Mouse (Mus musculus) neural tube, embryonic 15.5 days (tissue): ENCODE results near the gene AL732309.1. TPM values are rescaled to one million over a fixed set of nuclear protein-coding genes. Genes with fewer than 3 reads are reported as not detected.

Source experiments
- ATAC-seq: fragments of 200-750 bp; cut with Nextera tagmentation; 2 replicates; pipeline ENCODE4 v1.8.0; 2017; ENCODE audit warnings: mild to moderate bottlenecking, moderate TSS enrichment, moderate library complexity; ENCODE audit not compliant: low FRiP score
- H3K27ac ChIP-seq: fragments of 300-500 bp; sonication (generic); replicated peaks from 2 replicates; pipeline ENCODE4 v1.5.1; 2015; ENCODE audit warnings: mild to moderate bottlenecking, inconsistent platforms
- H3K27me3 ChIP-seq: fragments of 300-500 bp; sonication (generic); replicated peaks from 2 replicates; pipeline ENCODE4 v1.6.1; 2015; ENCODE audit warnings: inconsistent platforms
- H3K36me3 ChIP-seq: fragments of 300-500 bp; sonication (generic); 2 replicates; pipeline ENCODE4 v1.6.1; 2015; ENCODE audit warnings: inconsistent platforms
- H3K4me1 ChIP-seq: fragments of 300-500 bp; sonication (generic); 2 replicates; pipeline ENCODE4 v1.6.1; 2015; ENCODE audit warnings: inconsistent platforms
- H3K4me2 ChIP-seq: fragments of 300-500 bp; sonication (generic); 2 replicates; pipeline ENCODE4 v1.6.1; 2015; ENCODE audit warnings: inconsistent platforms, mild to moderate bottlenecking, moderate library complexity
- H3K4me3 ChIP-seq: fragments of 300-500 bp; sonication (generic); replicated peaks from 2 replicates; pipeline ENCODE4 v1.5.1; 2015; ENCODE audit warnings: mild to moderate bottlenecking, inconsistent platforms
- H3K9ac ChIP-seq: fragments of 300-500 bp; sonication (generic); replicated peaks from 2 replicates; pipeline ENCODE4 v1.6.1; 2015; ENCODE audit warnings: mild to moderate bottlenecking, inconsistent platforms
- H3K9me3 ChIP-seq: fragments of 300-500 bp; sonication (generic); replicated peaks from 2 replicates; pipeline ENCODE4 v1.6.1; 2016; ENCODE audit warnings: inconsistent platforms
- WGBS: fragments of 180-500 bp; shearing (Covaris S2); methylation state at CpG from one replicate; pipeline ENCODE4 v1.1.7; 2015; ENCODE audit warnings: mixed read lengths; 5-methylcytosine and 5-hydroxymethylcytosine counted together
- polyA plus RNA-seq: library from polyadenylated mRNA; unstranded; fragments of >200 nt; fragmentation: Nextera tagmentation; extraction: Ambion mirVana; gene quantifications from 2 replicates; pipeline ENCODE4 v1.2.1, GENCODE M21; 2015

AL732309.1 gene
- polyA plus RNA-seq, 1 experiment from 2014 or later: 4.6 TPM

DNA sequence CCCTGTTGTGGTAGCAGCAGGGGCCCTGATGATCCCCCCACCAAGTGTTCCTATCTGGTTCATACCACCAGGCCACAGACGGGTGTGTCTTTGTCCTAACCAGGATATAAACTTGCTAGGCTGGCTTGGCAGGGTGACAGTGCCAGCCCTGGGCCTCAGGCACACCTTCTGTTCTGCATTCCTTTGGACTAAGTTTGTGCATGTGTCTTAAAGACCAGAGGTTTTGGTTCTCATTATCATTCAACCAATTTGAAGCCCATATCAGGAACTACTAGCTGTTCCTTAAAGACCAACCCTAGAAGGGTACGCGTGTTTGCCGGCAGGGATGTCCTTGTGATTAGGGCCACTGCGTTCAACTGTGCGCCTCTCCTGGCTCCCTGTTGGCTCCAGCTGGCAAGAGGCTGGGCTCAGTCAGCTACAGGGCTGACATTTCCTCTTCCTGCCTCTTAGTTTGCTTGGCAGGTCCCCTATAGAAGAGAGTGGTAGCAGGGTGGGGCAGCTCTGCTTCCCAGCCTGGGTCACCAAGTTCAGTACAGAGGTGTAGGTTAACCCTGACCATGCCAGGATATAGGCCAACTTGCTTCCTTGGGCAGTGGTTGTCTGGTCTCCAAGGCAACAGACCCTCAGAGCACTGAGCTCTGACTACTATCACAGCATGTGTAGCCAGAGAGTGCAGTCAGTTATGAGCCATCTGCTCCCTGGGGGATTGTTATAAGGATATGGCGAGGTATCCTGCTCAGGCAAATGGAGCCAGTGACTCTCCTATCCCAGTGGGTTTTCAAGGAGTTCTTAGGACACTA, 40.4 kb upstream of the AL732309.1 start:
- 51% methylated on average over 7 of the region's 7 CpGs for WGBS
- peaks cover 42% of the 10 kb centered on the region for H3K27me3 ChIP-seq
- H3K27ac ChIP-seq: 0 out of 2 replicates have a peak overlapping the region, but pooled peaks have one; percentile 4
- H3K9ac ChIP-seq: no peak overlapping the region
- no peaks in the 10 kb centered on the region for H3K9me3 ChIP-seq
- H3K36me3 ChIP-seq: peaks cover 30% of the 10 kb centered on the region
- H3K4me2 ChIP-seq: no peak overlapping the region
- ATAC-seq: no peak
- no peak overlapping the region for H3K4me3 ChIP-seq
- peaks cover 48% of the 10 kb centered on the region for H3K4me1 ChIP-seq

DNA sequence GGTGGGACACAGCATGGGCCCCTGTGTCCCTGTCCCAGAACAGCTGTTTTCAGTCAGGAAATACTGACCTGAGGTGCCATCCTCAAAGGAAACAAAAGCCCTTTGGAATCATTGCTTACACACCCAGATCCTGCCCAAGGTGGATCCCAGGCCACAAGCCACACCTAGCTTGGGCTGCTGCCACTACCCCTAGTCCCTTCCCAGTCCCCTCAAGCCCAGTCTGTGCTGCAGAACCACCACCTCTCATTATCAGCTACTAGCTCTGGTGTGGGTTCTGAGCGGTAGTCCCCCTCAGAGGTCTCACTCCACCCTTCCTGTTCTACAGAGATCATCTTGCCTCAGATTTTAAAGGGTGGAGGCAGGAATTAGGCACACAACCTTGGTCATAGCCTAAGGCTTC, 39.7 kb upstream of the AL732309.1 start:
- Histone ChIP-seq H3K9ac (no peak overlapping the region), H3K4me3 (no peak overlapping the region), H3K36me3 (peaks cover 34% of the 10 kb centered on the region), H3K4me1 (peaks cover 41% of the 10 kb centered on the region), H3K4me2 (no peak overlapping the region), H3K27me3 (peaks cover 35% of the 10 kb centered on the region), H3K27ac (0 out of 2 replicates have a peak overlapping the region, but pooled peaks have one; percentile 4), H3K9me3 (no peaks in the 10 kb centered on the region)
- no peak for ATAC-seq
- WGBS: 92% methylated on average over 1 of the region's 1 CpGs

DNA sequence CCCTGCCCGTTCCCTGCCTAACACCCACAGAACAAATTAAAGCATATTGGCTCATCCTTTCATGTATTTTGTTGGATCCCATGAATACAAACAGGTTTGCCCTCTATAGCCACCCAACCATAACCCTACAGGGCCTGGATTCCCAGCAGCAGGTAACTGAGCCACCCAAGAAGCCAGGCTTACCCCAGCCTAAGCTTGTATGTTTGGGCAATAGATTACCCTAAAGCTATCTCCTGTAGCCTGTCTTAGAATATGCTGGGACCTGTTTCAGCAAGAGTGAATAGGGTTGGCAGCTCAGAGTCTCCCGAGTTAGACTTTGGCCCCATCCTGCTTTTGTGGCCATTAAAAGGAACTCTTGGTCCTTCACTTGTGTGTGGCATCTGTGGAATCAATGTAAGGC, 38.9 kb upstream of the AL732309.1 start:
- H3K4me3 ChIP-seq: no peak overlapping the region
- H3K4me1 ChIP-seq: peaks cover 34% of the 10 kb centered on the region
- H3K27ac ChIP-seq: no peak overlapping the region
- WGBS: 97% methylated on average over 2 of the region's 2 CpGs
- H3K27me3 ChIP-seq: peaks cover 27% of the 10 kb centered on the region
- ATAC-seq: no peak
- H3K4me2 ChIP-seq: no peak overlapping the region
- H3K36me3 ChIP-seq: peaks cover 42% of the 10 kb centered on the region
- H3K9me3 ChIP-seq: no peaks in the 10 kb centered on the region
- no peak overlapping the region for H3K9ac ChIP-seq

DNA sequence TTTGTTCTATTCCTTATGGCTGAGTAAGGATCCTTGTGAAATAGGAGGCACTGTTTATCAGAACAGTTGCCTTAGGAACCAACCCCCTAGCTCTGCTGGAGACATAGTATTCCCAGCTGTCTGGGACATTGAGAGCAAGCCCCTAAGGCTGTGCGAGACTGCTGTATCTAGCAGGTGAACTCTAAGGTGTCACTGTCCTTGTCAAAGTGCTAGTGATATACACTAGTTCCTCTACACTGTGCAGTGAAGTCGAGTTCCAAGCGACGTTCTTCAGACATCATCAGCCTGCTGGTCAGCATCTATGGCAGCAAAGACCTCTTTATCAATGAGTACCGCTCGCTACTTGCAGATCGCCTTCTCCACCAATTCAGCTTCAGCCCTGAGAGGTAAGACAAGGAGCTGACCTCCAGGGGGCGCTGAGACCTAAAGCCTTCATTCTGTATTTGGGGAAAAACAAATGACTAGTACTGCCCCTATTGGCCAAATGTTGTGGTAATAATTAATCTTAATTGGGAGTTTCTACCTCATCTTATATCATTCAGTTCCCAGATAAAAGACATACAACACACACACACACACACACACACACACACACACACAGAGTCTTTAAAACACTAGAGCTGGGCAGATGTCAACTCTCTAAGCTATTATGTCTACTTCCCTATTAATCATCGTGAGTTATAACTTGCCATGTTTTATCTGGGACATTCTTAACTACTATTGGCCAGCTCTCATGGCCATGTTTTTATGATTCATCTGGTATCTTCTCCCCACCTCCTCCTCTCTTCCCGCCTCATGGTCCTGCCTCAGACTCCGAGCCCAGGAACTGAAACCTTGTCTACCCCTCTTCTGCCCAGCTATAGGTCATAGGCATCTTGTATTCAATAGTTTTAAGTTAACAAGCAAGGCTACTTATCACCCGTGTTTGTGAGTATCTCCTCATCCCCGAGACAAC, 32.5 kb upstream of the AL732309.1 start:
- Histone ChIP-seq H3K27me3 (no peaks in the 10 kb centered on the region), H3K4me1 (peaks cover 11% of the 10 kb centered on the region), H3K9ac (no peak overlapping the region), H3K4me3 (no peak overlapping the region), H3K9me3 (no peaks in the 10 kb centered on the region), H3K27ac (no peak overlapping the region), H3K36me3 (peaks cover 90% of the 10 kb centered on the region), H3K4me2 (no peak overlapping the region)
- 63% methylated on average over 13 of the region's 13 CpGs for WGBS
- ATAC-seq: no peak

DNA sequence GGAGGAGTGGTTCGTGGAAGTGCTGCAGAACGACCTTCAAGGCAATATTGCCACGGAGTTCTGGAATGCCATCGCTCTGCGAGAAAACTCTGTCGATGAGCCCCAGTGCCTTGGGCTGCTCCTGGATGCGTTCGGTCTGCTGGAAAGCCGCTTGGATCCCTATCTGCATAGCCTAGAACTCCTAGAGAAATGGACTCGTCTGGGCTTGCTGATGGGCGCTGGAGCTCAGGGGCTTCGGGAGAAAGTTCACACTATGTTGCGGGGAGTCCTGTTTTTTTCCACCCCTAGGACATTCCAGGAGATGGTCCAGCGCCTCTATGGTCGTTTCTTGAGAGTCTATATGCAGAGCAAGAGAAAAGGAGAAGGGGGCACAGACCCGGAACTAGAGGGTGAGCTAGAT, 26.3 kb upstream of the AL732309.1 start:
- peaks cover 64% of the 10 kb centered on the region for H3K36me3 ChIP-seq
- H3K27ac ChIP-seq: peak overlapping the region; percentile 88; the same call in 1 of the 2 replicates
- H3K4me3 ChIP-seq: peak overlapping the region; percentile 92
- H3K4me2 ChIP-seq: peak overlapping the region; percentile 91
- peaks cover 43% of the 10 kb centered on the region for H3K4me1 ChIP-seq
- no peaks in the 10 kb centered on the region for H3K9me3 ChIP-seq
- ATAC-seq: no peak
- no peaks in the 10 kb centered on the region for H3K27me3 ChIP-seq
- peak overlapping the region; percentile 86 for H3K9ac ChIP-seq
- 37% methylated on average over 16 of the region's 16 CpGs for WGBS

DNA sequence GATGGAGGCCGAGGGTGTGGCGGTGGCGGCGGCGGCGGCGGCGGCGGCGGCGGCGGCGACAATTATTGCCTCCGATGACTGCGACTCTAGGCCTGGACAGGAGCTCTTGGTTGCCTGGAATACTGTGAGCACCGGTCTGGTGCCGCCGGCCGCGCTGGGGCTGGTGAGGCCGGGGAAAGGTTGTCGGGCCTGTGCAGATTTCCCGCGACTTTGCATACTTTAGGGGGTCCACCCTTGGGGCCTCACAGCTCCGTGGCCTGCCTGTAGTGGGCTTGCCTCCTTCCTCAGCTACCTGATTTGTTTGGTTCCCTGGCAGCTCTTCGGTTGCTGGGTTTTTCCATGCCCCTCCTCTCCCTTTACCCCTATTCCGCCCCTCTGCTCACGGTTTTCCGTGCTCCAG, 25.9 kb upstream of the AL732309.1 start:
- Histone ChIP-seq H3K9me3 (no peaks in the 10 kb centered on the region), H3K27me3 (no peaks in the 10 kb centered on the region), H3K9ac (peak overlapping the region; percentile 86), H3K27ac (peak overlapping the region; percentile 88), H3K4me3 (peak overlapping the region; percentile 92), H3K4me1 (peaks cover 48% of the 10 kb centered on the region), H3K4me2 (peak overlapping the region; percentile 91), H3K36me3 (peaks cover 62% of the 10 kb centered on the region)
- WGBS: under 1% methylated on average over 29 of the region's 29 CpGs
- peak; percentile 62 for ATAC-seq

DNA sequence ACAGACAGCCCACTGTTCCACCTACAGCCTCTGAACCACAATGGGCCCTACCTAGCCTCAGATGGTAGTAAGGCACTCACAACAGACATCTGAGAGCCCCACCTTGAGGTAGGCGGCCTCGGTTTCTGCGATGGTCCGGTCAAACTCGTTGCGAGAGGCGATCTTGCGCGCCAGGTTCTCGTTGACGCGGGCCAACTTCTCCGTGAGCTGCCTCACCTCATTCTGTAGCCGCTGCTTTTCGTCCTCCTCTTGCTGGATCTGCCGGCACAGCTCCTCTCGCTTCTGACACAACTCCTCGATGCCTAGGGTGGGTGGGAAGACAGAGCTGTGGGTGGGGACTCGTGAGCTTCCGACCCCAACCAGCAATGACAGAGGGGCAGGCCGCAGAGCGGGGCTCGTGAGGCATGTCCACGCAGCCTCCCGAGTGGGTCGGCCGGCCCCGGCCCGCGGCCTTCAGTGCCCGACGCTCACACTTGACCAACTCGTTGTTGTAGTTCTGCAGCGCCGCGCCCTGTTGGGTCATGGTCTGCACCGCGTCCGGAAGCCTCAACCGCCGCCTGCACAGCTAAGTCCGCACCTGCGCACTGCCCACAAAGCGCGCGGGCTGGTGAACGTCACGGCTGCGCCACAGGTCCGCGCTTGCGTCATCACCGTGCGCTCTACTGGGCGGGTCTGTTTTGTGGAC, 25.3 kb upstream of the AL732309.1 start, which contains the start of the genes Ssna1 and Anapc2:
Ssna1 (minus strand) TSS at position 612 of the 685 bp plus-strand sequence.
Anapc2 (plus strand) TSS at position 652 of the 685 bp plus-strand sequence.
- WGBS: under 1% methylated on average over 55 of the region's 55 CpGs
- peak; percentile 96 for ATAC-seq
- H3K27ac ChIP-seq: peak within 1 kb of the TSS; percentile 88
- peak within 1 kb of the TSS; percentile 86 for H3K9ac ChIP-seq
- H3K4me3 ChIP-seq: peak within 1 kb of the TSS; percentile 92
- no peaks in the 10 kb centered on the region for H3K9me3 ChIP-seq
- peak within 1 kb of the TSS; percentile 91 for H3K4me2 ChIP-seq
- peaks cover 54% of the 10 kb centered on the region for H3K4me1 ChIP-seq
- peaks cover 56% of the 10 kb centered on the region for H3K36me3 ChIP-seq
- no peaks in the 10 kb centered on the region for H3K27me3 ChIP-seq

DNA sequence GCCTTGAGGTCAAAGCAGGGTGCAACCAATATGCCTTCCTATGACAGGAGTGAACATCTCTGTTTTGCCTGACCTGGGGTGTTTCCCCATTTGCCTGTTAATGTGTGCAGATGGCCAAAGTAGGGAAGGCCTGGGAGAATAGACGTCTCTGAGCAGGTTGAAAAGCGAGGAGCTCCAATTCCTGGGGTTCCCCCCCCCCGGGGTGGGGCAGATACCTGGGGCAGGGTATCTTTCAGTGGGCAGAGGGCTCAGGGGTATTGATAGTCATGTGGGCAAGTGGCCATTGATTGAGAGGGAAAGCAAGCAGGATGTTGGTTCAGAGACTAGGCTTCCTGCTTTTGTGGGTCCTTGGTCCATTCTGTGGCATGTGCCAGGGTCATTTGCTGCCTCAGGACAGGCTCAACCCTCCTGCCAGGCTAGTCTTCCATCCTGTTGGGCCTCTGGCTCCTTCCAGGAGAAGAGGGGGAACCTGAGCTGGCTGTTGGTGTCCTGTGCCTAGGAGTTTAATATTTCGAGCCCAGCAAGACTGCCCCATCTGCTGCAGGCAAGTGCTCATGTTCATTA, 21.2 kb upstream of the AL732309.1 start:
- Histone ChIP-seq H3K4me3 (no peak overlapping the region), H3K9me3 (no peaks in the 10 kb centered on the region), H3K36me3 (peaks cover 21% of the 10 kb centered on the region), H3K4me2 (0 out of 2 replicates have a peak overlapping the region, but pooled peaks have one; percentile 100), H3K27me3 (no peaks in the 10 kb centered on the region), H3K4me1 (peaks cover 70% of the 10 kb centered on the region), H3K9ac (no peak overlapping the region), H3K27ac (no peak overlapping the region)
- WGBS: 71% methylated on average over 4 of the region's 4 CpGs
- ATAC-seq: no peak

DNA sequence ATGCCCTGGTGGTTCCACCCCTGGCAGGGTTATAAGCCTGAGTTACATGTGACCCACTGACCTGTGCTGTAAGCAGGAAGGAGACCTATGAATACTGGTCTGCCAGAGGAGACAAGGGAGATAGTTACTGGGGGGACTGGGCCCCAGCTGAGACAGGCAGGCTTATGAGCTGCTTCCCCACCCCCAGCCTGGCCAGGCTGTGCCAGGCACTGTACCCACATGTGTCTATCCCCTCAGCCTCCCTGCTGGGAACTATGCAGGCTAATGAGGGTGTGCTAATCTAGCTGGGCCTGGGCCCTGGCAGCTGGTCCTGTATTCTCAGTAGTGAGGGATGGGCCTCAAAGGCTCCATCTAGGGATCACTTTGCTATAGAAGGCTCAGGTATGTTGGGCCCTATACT, 20.6 kb upstream of the AL732309.1 start:
- H3K9me3 ChIP-seq: no peaks in the 10 kb centered on the region
- peaks cover 69% of the 10 kb centered on the region for H3K4me1 ChIP-seq
- peak overlapping the region; percentile 41; the same call in 1 of the 2 replicates for H3K9ac ChIP-seq
- H3K27ac ChIP-seq: peak overlapping the region; percentile 67; the same call in 1 of the 2 replicates
- no peak overlapping the region for H3K4me3 ChIP-seq
- peak overlapping the region; percentile 100; the same call in 1 of the 2 replicates for H3K4me2 ChIP-seq
- ATAC-seq: no peak
- H3K27me3 ChIP-seq: no peaks in the 10 kb centered on the region
- H3K36me3 ChIP-seq: peaks cover 21% of the 10 kb centered on the region

DNA sequence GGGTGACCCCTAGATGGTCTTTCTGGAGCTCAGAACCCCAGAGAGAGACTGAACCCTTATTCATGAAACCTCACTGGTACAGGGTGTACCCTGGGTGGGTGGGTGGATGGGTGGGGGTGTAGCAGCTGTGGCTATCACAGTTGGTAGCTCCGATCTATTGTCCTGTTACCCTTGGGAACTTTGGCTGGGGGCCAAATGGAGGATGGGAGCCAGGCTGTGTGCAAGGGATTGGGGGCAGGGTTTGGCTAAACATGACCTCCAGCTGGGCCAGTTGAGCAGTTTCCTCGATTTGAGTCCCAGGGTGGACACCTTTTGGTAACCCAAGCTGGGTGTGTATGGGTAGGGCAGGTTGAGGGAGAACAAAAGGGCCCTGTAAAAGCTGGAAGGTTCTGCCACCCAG, 20.1 kb upstream of the AL732309.1 start:
- H3K4me3 ChIP-seq: 0 out of 2 replicates have a peak overlapping the region, but pooled peaks have one; percentile 17
- H3K4me2 ChIP-seq: peak overlapping the region; percentile 100
- peaks cover 21% of the 10 kb centered on the region for H3K36me3 ChIP-seq
- no peak for ATAC-seq
- H3K27me3 ChIP-seq: no peaks in the 10 kb centered on the region
- peak overlapping the region; percentile 41 for H3K9ac ChIP-seq
- peak overlapping the region; percentile 67 for H3K27ac ChIP-seq
- peaks cover 72% of the 10 kb centered on the region for H3K4me1 ChIP-seq
- WGBS: 33% methylated on average over 2 of the region's 2 CpGs
- no peaks in the 10 kb centered on the region for H3K9me3 ChIP-seq
